In the genomic region with DNA sequence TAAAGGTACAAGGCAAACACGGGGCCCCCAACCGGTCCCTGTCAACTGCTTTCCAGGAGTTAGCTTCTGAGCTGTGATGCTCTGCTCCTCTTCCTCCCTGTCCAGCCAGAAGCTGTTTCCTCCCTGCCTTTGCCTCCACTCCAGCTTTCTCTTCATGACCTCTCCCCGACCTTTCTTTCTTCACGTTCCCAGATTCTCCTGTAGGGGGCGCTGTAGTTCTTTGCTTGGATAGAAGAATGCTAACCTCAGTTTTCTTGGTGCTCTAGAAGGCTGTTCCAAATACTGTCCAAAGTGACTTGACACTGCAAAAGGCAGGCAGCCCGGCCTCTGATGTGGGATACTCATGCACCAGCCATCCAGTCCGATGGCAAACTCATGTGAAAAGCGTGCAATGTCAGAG, we compare ENCODE assay signal across 9 mouse cellular contexts.
DNase-seq lines count a peak whose midpoint lies in the region; ATAC-seq and TF ChIP-seq lines count a peak whose summit lies in the region.
"Had no signal": no experiment of that assay in that cellular context is flagged by ENCODE, and none has a peak within 500 bp of the region (broad histone marks: within the 10 kb centered on the region; RNA-seq: fewer than 3 reads in every experiment).

No protein-coding gene starts in this region.

- H3K9me3 ChIP-seq in liver, embryonic 12.5 days (replicated peaks), result no peaks in the 10 kb centered on the region

- intact Hi-C loops in left cerebral cortex, postnatal 36 days (cut with DNase I), result loop anchor here (10.0 kb wide), 1 partner anchor 144 kb away; no protein-coding TSS in a partner anchor

- H3K27me3 ChIP-seq in liver, embryonic 12.5 days (replicated peaks), result no peaks in the 10 kb centered on the region

- ATAC-seq in liver, embryonic 12.5 days, result no peak
- peak; percentile 65 for ATAC-seq in frontal cortex, adult (ENCODE audit: low TSS enrichment)

- H3K4me2 ChIP-seq in liver, embryonic 12.5 days, result no peak overlapping the region

- H3K4me3 ChIP-seq in liver, embryonic 12.5 days, result no peak overlapping the region
- H3K4me3 ChIP-seq in olfactory bulb, adult 2 months (ENCODE audit: insufficient read depth, low read depth, low read length), result no peak overlapping the region
- H3K4me3 ChIP-seq: erythroblast, embryonic 14.5 days had no signal

- no peaks in the 10 kb centered on the region for H3K36me3 ChIP-seq in liver, embryonic 12.5 days

- 17% methylated on average over 8 of the region's 8 CpGs for WGBS in liver, embryonic 12.5 days (ENCODE audit: insufficient replicate concordance)
- 30% methylated on average over 8 of the region's 8 CpGs for WGBS in olfactory bulb, adult 2 months

- H3K27ac ChIP-seq in liver, embryonic 12.5 days, result no peak overlapping the region
- no peak overlapping the region for H3K27ac ChIP-seq in olfactory bulb, adult 2 months (ENCODE audit: insufficient read depth, low read depth, low read length)

- TF ChIP-seq CTCF in olfactory bulb, adult 2 months (IDR thresholded peaks at IDR 0.05; ENCODE audit: insufficient read depth, low read depth, low read length), result peak; percentile 51

- DNase-seq in liver, result peak; percentile 71
- DNase-seq in adrenal gland, postnatal 4 days (ENCODE audit: low spot score in 2 of 2), result peak; percentile 38 to 48
- DNase-seq in induced T-regulatory cell, adult 2 months (ENCODE audit: low read depth), result peak; percentile 60
- peak; percentile 39 to 61 for DNase-seq in left cerebral cortex, postnatal 36 days (ENCODE audit: low spot score in 2 of 2)
- peak; percentile 55 for DNase-seq in thymus, postnatal 25 days

- H3K4me1 ChIP-seq in liver, embryonic 12.5 days, result no peaks in the 10 kb centered on the region
- H3K4me1 ChIP-seq in olfactory bulb, adult 2 months (ENCODE audit: control insufficient read depth, insufficient read depth, low read length), result no peaks in the 10 kb centered on the region

- no peak overlapping the region for H3K9ac ChIP-seq in liver, embryonic 12.5 days

- TF ChIP-seq POLR2A in olfactory bulb, adult 2 months (IDR thresholded peaks at IDR 0.05; ENCODE audit: insufficient read depth, low read depth, low read length), result no peak
